Mouse (Mus musculus) neutrophil, adult 5-6 weeks (primary cell): ENCODE measurements around the gene Dmxl2. TPM values are rescaled to one million over a fixed set of nuclear protein-coding genes. Genes with fewer than 3 reads are reported as not detected.

Experiments used
- ATAC-seq: fragments of 151-379, 151-347 bp; 2 replicates; pipeline ENCODE4 v1.8.0; 2017; ENCODE audit warnings: mild to moderate bottlenecking, moderate TSS enrichment; ENCODE audit not compliant: insufficient number of reproducible peaks, poor library complexity, low FRiP score, severe bottlenecking; ENCODE audit errors: extremely low read depth
- total RNA-seq: library from RNA; stranded (forward); fragments of 200-1000 nt; gene quantifications from 2 replicates; pipeline ENCODE4 v1.2.3, GENCODE M21; 2017

Dmxl2 gene
- total RNA-seq, 1 experiment from 2014 or later, result 119 TPM

DNA sequence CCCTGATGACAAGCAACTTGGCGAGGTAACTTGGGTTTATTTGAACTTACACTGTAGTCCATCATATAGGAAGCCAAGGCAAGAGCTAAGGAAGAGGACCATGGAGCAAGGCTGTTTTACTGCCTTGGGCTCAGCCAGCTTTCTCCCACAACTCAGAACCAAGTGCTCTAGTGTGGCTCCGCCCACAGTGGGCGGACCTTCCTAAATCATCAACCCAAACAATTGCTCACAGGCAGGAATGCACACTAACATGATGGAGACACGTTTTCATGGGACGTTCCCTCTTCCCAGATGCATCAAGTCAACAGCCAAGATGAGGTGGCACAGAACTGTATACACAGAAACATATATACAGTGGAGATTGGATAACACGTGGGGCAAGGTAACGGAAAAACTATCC is 159.4 kb downstream of the Dmxl2 start:
- no peak for ATAC-seq

DNA sequence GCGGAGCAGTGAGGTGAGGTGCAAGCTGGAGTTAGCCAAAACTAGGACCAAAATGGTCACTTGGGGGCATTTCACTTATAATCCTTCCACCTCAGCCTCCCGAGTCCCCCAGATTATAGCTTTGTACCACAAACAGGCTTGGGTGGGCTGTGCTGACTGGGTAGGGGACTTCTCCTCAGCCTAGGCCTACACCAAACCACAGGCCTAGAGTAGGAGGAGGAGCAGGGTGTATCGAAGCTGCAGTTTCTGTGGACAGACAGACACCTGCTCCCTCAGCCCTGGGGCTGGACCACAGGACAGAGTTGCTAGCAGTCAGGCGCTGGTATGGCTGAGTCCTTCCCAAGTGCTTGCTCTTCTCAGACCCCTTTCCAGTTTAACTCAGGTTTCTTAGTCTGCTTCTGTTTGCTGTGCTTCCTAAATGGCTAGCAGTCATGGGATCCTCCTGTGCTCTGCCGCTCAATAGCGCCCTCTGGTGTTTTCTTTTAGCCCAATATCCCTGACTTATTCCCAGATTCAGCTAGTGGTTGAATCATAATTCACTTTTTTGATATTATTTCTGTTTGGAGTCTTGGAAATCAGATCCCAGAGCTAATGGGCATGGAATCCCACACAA is 164.8 kb downstream of the Dmxl2 start:
- ATAC-seq, result no peak

- no peak for ATAC-seq
Measured at GRCm38 (mm10) chr9:54335582-54335981, 165.8 kb downstream of the Dmxl2 start.

GRCm38 (mm10) chr9:54329201-54329600 is 172.2 kb downstream of the Dmxl2 start:
- ATAC-seq, result no peak

GRCm38 (mm10) chr9:54323456-54323855 is 178.0 kb downstream of the Dmxl2 start:
- ATAC-seq, result no peak

DNA sequence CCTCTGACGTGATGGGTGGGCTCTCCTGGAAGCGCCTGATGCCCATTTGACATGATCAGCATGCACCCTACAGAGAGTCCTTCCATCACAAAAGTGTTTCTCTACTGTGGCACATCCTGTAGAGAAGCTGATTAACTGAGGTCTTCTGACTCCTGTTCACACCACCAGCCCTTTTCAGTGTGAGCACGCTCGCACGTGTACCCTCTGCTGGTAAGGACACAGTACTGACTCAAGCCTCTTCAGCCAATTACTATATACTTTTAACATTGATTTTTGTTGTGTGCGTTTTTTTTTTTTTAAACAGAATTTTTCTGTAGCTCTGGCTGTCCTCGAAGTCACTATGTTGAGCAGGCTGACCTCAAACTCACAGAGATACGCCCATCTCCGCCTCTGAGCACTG is 185.1 kb downstream of the Dmxl2 start:
- no peak for ATAC-seq

Other genes with a start within 250 kb of the Dmxl2 start
- not detected in 2 replicates for gene Cyp19a1, start 233.5 kb downstream of the Dmxl2 start, total RNA-seq
- not detected in 2 replicates for gene Gldn, start 215.1 kb downstream of the Dmxl2 start, total RNA-seq
- not detected in 2 replicates for gene Sh2d7, start 37.4 kb upstream of the Dmxl2 start, total RNA-seq
- 2.1 and 3.1 TPM in 2 replicates for gene Cib2, start 58.6 kb upstream of the Dmxl2 start, total RNA-seq
- gene Idh3a, start 84.7 kb upstream of the Dmxl2 start, total RNA-seq, result 14.4 and 14.8 TPM in 2 replicates
- gene Acsbg1, start 160.2 kb upstream of the Dmxl2 start, total RNA-seq, result 1.5 and 1.6 TPM in 2 replicates
- 1.4 and 2.3 TPM in 2 replicates for gene Dnaja4, start 197.2 kb upstream of the Dmxl2 start, total RNA-seq
- gene Wdr61, start 232.9 kb upstream of the Dmxl2 start, total RNA-seq, result 22.5 and 29.2 TPM in 2 replicates